Mouse (Mus musculus) kidney, adult 9 months (tissue): Measurements from ENCODE around the gene Pafah2.
"Not testable (repeated sequence)": the region's sequence is repeated elsewhere in the genome, so short reads cannot be mapped to it uniquely, and the experiment has no call there.

Experiments used
- DNase-seq: peaks from one replicate; pipeline ENCODE4 v3.0.0; 2022

Pafah2 gene

GRCm38 (mm10) chr4:134373295-134373694, 22.8 kb upstream of the Pafah2 start:
- DNase-seq = no peak

DNA sequence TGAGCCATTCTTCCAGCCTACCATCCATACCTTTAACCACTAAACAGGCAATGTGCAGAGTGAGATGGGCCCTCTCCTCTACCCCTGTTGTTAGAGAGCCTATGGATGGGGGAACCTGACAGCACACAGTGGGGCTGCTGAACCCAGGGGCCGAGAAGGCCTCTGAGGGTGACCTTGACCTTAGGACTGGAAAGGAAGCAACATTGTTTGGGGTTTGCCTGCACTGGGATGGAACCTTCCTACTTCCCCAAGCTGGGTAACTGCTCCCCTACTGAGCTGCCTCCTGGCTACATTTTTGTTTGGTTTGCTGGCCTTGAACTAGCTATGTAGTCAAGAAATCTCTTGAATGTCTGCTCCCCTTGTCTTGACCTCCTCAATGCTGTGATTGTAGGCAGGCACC, 21.8 kb upstream of the Pafah2 start:
- DNase-seq = no peak

DNA sequence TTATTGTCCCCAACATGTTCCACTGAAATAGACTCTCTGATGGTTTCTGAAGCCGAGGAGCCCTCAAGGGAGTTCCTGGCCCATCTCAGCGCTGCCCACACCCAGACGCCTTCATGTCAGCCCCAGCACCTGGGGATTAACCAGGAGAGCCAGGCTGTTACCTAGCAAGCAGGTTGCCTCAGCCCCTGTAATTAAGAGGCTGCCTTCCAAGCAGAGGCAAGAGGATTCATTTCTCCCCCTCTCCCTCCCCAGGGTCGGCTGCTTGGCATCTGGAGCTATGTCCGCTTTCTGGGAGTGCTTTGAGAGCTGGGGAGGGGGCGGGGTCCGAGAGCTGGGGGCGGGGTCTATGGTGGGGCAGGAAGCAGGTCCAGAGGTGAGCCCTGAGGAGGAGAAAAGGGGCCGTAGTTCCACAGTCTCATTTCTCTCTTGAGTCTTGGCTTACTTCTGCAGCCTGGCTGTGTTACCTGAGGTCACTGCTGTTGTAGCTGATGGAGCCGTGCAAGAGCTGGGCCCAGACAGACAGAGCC, 18.0 kb upstream of the Pafah2 start:
- no peak for DNase-seq

- no peak for DNase-seq
Measured at GRCm38 (mm10) chr4:134379510-134379909, 16.6 kb upstream of the Pafah2 start.

DNA sequence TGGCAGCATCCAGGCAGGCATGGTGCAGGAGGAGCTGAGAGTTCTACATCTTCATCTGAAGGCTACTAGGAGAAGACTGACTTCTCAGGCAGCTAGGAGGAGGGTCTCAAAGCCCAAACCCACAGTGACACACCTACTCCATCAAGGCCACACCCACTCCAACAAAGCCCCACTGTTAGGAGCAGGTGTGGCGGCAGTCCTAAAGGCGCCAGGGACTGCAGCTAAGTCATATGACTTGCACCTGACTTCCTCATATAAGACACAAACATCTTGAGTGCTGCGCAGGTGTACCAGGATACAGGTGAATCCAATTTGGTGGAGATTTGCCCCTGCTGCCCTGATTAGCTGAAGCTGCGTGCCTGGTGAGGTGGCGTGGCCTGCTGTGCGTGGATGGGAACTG, 12.4 kb upstream of the Pafah2 start, which contains the start of gene Extl1:
TSS of gene Extl1 (minus strand) at position 101 of the 400 bp plus-strand sequence.
- DNase-seq = not testable (repeated sequence)

DNA sequence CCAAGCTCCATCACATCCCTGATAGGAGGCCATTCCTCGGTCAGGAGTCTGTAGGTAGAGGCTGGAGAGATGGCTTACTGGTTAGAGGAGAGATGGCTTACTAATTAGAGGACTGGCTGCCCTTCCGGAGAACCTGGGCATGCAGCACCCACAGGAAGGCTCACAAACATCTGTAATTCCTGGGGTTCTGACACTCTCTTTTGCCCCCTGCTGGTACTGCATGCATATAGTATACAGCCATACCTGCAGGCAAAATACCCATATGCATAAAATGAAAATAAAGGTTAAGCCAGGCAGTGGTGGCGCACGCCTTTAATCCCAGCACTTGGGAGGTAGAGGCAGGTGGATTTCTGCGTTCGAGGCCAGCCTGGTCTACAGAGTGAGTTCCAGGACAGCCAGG, 8.9 kb upstream of the Pafah2 start:
- DNase-seq = peak; percentile 70

- DNase-seq = peak; percentile 84
Measured at GRCm38 (mm10) chr4:134388397-134388796, 7.7 kb upstream of the Pafah2 start.

DNA sequence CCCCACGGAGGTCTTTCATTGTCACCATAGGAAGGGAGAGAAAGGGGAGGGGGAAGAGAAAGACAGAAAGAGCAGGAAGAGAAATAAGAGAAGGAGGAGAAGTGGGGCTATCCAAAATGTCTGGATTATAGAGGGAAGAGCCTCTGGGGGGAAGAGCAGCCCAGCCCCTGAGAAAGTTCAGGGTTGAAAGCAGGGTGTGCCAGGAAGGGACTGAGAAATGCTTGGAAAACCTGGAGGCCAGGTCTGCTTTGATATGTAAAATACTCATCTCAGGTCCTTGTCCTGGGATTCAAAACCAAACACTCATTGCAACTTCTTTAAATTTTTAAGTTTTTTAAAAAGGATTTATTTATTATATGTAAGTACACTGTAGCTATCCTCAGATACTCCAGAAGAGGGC, 4.5 kb upstream of the Pafah2 start:
- no peak for DNase-seq

DNA sequence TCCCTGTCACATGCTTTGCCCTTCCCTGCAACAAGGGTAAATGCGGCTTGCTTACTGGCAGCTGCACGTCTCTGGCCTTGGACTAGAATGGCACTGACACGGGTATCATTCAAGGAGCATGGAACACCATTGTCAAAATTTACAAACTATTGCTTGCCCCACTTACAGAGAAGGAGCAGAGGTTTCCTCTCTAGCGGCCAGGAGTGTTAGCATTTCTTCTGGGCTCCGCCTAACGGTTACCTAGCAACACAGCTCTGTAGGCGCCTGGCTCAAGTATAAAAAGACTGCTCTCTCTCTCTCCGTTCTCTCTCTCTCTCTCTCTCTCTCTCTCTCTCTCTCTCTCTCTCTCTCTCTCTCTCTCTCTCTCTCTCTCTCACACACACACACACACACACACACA, 3.5 kb upstream of the Pafah2 start:
- no peak for DNase-seq

DNA sequence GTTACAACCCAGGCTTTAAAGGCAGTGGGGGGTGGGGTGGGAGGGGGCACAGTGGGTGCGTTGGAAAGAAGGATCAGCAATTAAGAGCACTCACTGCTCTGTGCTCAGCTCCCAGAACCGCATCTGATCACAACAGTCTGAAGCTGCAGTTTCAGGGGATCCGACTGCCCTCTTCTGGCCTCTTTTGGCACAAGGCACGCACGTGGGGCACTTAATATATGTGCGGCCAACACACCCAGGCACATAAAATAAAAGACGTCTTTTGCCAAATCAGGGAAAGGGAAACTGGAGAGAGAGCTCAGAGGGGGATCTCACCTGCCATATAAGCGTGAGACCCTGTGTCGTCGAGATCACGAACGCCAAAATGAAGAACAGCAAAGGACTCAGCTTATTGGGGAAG, 3.1 kb upstream of the Pafah2 start:
- DNase-seq = no peak

DNA sequence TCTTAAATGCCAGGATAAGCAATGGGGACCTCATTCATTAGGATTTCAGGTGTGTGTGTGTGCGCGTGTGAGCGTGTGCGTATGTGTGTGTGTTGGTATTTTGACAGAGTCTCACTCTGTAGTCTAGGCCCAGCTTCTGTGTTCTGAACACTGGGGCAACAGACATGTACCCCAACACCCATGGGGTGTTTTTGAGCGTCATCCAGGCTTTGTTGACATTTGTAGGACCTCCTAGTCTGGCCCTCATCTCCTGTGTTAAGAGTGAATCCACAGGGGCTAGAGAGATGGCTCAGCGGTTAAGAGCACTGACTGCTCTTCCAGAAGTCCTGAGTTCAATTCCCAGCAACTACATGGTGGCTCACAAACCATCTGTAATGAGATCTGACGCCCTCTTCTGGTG, 978 bp upstream of the Pafah2 start:
- DNase-seq = no peak

- DNase-seq = peak; percentile 96
Measured at GRCm38 (mm10) chr4:134397121-134397520, 1.0 kb downstream of the Pafah2 start.

GRCm38 (mm10) chr4:134397732-134398131, 1.6 kb downstream of the Pafah2 start:
- no peak for DNase-seq

- DNase-seq = no peak
Measured at GRCm38 (mm10) chr4:134400206-134400605, 4.1 kb downstream of the Pafah2 start.

DNA sequence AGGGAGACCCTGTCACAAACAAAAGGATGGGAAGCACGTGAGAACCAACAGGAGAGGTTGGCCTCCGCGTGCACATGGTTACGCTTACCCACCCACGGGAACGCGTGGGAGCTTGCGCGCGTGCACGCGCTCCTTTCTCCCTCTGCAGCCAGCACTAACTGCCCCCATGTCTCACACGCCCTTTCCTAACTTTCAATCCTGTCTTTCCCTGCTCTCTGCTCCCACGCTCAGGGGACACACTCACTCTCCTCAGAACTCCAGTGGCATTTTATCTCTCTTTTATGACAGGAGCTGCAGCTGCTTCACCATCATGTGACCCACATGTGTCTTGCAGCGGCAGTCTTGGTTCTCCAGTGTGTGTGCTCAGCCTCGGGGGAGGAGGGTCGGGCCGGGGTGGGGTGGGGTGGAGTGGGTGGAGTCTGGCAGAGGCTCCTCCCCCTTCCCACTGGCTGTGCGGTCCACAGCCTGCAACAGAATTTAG, 5.1 kb downstream of the Pafah2 start:
- DNase-seq = peak; percentile 34

GRCm38 (mm10) chr4:134401856-134402570, 5.9 kb downstream of the Pafah2 start:
- no peak for DNase-seq

DNA sequence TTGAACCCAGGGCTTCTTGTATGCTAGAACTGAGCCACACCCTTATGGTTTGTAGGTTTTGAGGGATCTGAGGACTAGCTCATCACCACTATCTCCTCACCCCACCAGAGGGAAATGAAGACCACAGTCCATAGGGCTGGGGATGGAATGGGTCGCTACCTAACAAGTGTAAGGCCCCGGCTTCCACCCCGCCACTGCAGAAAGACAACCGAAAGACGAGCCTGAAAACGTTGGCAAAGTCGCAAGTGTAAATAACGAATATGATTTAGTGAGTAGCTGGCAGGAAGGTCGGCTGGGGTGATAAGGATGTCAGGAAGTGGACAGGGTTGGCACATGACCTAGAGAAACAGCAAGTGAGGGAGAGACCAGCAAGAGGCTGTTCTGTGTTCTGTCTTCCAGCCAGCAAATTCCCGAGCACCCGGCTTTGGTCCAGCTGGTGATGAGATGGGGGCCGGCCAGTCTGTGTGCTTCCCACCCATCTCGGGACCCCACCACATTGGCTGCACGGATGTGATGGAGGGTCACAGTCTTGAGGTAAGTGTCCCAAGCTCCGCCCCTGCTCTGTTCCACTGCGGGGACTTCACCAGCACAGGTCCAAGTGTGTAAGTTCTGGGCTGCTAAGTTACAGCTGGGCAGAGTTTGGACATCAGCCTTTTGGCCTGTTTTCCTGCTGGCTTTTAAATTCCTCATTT, 6.6 kb downstream of the Pafah2 start:
- DNase-seq = peak; percentile 47

GRCm38 (mm10) chr4:134403721-134404120, 7.6 kb downstream of the Pafah2 start:
- no peak for DNase-seq

- no peak for DNase-seq
Measured at GRCm38 (mm10) chr4:134409286-134409685, 13.2 kb downstream of the Pafah2 start.

DNA sequence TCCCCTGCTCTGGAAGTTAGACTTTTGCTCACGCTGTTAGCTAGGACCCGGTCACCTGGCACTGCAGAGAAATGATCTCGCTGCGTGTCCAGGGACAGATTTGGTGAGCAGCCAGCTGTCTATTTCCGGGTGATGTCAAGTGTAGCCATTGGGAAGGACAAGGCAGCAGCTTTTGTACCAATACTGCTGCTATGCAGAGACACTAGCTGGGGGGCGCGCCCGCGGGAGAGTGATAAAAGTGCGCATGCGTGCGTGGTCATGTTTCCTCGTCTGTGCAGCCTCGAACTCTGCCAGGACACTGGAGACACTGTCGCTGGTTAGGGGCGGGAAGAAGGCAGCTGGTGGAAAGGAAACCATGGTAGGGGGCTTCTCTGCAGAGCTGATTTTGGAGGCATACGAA, 20.1 kb downstream of the Pafah2 start:
- DNase-seq = no peak

GRCm38 (mm10) chr4:134416602-134417001, 20.5 kb downstream of the Pafah2 start:
- no peak for DNase-seq

- no peak for DNase-seq
Measured at GRCm38 (mm10) chr4:134417111-134417510, 21.0 kb downstream of the Pafah2 start.

GRCm38 (mm10) chr4:134421971-134422370, 25.9 kb downstream of the Pafah2 start:
- DNase-seq = no peak

DNA sequence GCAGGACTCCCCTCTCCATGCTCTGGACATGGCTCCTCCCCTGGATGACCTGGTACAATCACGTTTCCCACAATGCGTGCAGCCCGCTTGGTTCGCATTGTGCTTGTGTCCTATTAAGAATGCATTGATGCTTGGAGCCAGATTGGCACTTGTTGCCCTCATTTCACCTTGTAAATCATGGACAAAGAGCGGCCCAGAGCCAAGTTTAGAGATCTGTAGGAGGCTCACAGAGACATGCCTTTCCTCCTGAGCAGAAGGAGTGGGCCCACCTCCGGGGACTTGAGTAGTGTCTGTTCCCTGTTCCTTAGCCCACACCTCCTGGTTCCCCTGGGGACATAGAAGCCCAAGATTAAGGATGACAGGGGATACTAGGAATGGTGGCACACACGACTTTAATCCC, 27.8 kb downstream of the Pafah2 start:
- no peak for DNase-seq
